In the genomic region with DNA sequence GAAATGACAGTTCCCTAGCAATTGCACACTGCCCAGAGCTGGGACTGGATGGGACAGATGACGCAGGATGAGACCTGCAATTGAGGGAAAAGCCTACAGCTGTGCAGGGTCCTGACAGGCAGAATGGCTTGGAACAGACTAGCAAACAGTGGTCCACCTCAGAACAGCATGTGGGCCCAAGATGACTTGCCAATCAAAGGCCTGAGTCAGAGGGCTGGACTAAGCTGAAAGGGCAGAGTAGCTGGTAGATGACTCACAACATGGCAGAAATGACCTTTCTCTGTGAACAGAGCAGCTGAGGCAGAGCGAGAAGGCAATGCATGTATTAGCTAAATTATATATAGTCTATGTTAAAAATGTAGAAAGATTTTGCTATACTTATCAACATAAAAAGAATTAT, we compare ENCODE assay signal across 13 mouse cellular contexts.
"Had no signal": no experiment of that assay in that cellular context is flagged by ENCODE, and none has a peak within 500 bp of the region (broad histone marks: within the 10 kb centered on the region; RNA-seq: fewer than 3 reads in every experiment).

No protein-coding gene starts in this region.

- H3K9me3 ChIP-seq: kidney, embryonic 15.5 days; limb, embryonic 12.5 days; neural tube, embryonic 12.5 days; stomach, embryonic 15.5 days had no signal

- H3K27ac ChIP-seq: kidney, embryonic 15.5 days; limb, embryonic 12.5 days; liver, embryonic 14.5 days; neural tube, embryonic 12.5 days; stomach, embryonic 15.5 days had no signal

- H3K4me2 ChIP-seq: kidney, embryonic 15.5 days; limb, embryonic 12.5 days; neural tube, embryonic 12.5 days; stomach, embryonic 15.5 days had no signal

- H3K36me3 ChIP-seq: kidney, embryonic 15.5 days; limb, embryonic 12.5 days; neural tube, embryonic 12.5 days; stomach, embryonic 15.5 days had no signal

- H3K4me1 ChIP-seq: kidney, embryonic 15.5 days; limb, embryonic 12.5 days; neural tube, embryonic 12.5 days; stomach, embryonic 15.5 days had no signal

- H3K4me3 ChIP-seq: kidney, embryonic 15.5 days; limb, embryonic 12.5 days; neural tube, embryonic 12.5 days; stomach, embryonic 15.5 days had no signal

- H3K9ac ChIP-seq: kidney, embryonic 15.5 days; limb, embryonic 12.5 days; liver, embryonic 14.5 days; neural tube, embryonic 12.5 days; stomach, embryonic 15.5 days had no signal

- H3K27me3 ChIP-seq: kidney, embryonic 15.5 days; neural tube, embryonic 12.5 days; stomach, embryonic 15.5 days had no signal

- DNase-seq: kidney, postnatal 14 days; liver; lung, adult 18-20 months; midbrain, embryonic 14.5 days; retina, postnatal 1 day; right cerebral cortex, postnatal 14 days; thymus, adult 2 months; thymus, postnatal 25 days had no signal
